Mouse (Mus musculus) testis, adult 2 months (tissue): ENCODE data around the gene Gm11127.
"Not testable (repeated sequence)": the region's sequence is repeated elsewhere in the genome, so short reads cannot be mapped to it uniquely, and the experiment has no call there.

ENCODE experiments used
- CTCF ChIP-seq: fragments of 200-500 bp; IDR thresholded peaks from 2 replicates; pipeline ENCODE4 v1.5.1; 2012; ENCODE audit warnings: low read depth, mild to moderate bottlenecking, inconsistent platforms, low read length, moderate library complexity; ENCODE audit not compliant: control insufficient read depth, insufficient read depth, insufficient replicate concordance
- POLR2A ChIP-seq: fragments of 200-500 bp; IDR thresholded peaks from 2 replicates; pipeline ENCODE4 v1.6.1; 2012; ENCODE audit warnings: low read depth, mild to moderate bottlenecking, inconsistent platforms, low read length, moderate library complexity; ENCODE audit not compliant: control insufficient read depth

DNA sequence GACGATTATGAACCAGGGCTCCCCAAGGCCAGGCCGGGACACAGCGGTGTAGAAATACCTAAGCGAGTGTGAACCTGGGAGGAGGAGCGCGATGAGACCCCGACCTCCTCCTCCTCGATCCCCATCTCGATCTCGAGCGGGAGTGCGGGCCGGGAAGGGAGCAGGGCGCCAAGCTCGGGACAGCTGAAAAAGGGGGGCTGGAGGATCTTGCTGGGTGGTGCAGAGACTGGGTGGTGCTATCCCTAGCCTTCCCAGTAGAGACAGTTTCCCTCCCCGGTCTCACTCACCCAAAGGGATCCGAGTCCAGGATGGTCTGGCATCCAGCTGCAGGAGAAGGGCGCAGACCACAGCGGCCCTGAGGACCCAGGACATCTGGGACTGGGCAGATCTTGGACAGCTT lies 16.1 kb downstream of the Gm11127 start:
- TF ChIP-seq CTCF, POLR2A: not testable (repeated sequence)
